Mouse (Mus musculus): ENCODE measurements around the gene Alk. TPM values are rescaled to one million over a fixed set of nuclear protein-coding genes. Genes with fewer than 3 reads are reported as not detected.
A peak's percentile ranks its signal among the peaks of the same experiment; 100 is the strongest.

Alk gene
- total RNA-seq, 4 experiments from 2014 or later: 7.2 to 8.0 (median 7.5) TPM

- no peak for DNase-seq (ENCODE audit: low spot score in 2 of 2)
Observed at GRCm38 (mm10) chr17:72401861-72402260, 202.6 kb downstream of the Alk start.

DNA sequence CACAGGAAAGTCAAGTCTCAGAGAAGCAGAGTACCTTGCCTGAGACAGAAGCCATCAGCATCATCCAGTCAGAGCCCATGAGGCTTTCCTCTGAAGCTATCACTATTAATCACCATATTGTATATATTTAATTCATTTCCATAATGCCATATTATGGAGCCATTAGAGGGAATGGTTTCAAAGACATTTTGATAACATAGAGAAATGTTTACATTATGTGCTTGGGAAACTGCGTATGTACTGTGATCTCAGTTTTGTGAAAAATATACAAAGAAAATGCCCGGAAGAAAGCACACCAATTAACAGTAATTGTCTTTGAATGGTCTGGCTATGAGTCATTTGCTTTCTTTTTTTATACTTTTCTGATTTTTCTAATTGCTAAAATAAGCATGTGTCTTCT, 203.1 kb downstream of the Alk start:
- no peak for DNase-seq (ENCODE audit: low spot score in 2 of 2)

DNA sequence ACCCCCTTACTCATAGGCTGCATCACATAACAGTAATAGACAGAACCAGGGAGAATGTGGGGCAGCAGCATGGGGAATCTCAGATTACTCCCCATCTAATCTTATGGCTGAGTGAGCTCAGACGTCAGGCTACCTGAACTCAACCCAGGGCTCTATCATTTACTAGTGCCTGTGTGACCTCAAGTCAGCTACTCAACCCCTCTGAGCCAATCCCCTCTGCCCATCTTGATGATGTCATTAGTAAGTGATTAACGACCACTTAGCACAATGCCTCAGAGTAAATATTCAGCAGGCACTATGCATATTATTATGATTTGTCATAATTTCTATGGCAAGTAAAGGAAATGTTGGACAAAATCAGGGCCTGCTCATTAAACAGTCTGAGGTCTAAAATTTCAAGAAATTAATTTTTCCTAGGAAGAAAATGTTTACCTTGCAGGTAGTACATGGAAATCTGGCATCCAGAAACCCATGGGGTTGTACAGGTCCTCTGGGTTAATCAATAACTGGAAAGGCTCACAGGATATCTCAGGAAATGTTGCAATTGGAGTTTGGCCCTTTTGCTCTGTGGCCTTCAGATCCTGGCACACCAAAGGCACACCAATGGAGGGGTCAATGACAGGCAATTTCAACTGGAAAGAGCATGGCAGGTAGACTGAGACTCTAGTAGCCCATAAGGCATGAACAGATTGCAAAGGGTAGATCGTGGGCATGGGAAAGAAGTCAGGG, 204.9 kb downstream of the Alk start:
- no peak for DNase-seq (ENCODE audit: low spot score in 2 of 2)

DNA sequence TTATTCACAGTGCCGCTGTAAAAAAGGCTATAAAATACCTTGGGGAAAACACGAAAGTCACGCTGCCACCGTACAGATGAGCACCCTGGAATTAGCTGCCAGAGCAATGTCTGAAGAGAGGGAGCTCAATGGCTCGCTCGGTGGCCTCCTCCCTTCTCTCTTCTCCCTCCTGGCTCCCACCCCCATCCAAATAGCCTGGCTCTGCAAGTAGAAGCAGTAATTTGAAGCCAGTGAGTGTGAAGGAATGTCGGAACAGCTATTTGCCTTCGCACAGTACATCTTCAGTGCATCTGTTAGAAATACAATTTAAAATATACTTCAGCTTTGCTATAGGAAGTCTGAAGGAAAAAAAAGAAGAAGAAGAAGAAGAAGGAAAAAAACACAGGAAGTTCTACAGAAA, 208.5 kb downstream of the Alk start:
- DNase-seq (ENCODE audit: low spot score in 2 of 2): no peak

DNA sequence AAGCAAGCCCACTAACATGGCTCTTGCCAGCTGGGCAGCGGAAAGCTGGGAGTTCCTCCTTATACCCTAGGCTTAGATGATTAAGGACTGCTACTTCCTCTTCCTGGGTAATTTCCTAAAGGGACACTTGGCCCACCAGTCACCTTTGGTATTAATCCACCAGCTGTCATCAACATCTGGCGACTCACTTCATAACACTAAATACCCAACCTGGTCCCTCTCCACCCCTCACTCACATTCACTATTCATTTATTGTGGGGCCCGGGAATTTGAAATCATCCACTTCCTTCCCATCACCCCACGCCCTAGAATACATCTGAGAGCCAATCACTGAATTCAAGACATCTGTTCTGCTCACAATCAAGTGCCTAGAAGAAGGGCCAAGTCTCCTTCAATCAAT, 235.4 kb downstream of the Alk start:
- DNase-seq (ENCODE audit: low spot score in 2 of 2): no peak

DNA sequence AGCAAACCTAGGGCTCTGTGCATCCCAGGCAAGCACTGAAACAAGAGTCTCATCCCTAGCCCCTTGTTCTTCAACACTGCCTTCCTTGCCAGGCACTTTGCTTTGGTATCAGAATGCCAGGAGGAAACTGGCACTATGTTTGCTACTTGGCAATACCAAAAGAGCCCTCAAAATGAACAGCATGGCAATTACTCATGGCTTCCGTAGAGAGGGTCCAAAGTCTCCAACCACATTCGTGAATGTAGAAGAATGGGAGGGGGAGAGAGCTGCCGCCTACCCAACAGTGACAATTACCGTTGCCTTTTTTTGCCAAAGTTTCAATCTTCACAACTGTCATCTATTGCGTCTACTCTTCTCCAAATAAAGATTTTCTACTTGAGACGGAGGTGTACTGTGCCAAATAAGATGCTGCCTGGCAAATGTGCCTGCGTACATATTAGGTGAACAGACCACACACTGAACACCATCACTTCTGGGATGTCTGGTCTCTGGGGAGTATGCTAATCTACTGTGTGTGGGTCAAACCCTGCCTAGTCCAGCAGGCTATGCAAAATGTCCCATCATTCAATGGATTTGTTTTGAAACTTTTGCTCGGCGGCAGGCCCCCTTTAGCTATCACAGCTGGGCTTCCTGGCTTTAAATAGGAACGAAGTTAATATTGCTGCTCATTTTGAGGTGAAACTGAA, 241.5 kb downstream of the Alk start:
- no peak for DNase-seq (ENCODE audit: low spot score in 2 of 2)

DNA sequence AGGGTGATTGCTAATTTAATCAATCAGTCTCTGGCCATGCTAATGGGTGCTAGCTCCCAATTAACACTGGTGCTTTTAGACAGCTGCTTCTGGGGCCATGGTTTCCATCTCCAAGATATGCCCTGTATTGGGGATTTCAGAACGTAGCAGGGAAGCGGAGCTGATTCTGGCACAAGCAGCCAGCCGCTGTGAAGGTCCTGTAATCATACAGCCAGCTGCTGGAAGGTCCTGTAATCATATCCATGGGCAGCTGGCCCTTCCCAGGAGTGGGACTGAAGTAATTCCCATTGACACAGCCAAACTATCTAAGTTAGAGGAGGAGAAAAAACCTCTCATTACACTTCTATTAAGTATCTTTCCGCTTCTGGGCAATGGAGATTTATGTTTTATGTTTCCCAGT, 242.5 kb downstream of the Alk start:
- DNase-seq (ENCODE audit: low spot score in 2 of 2): no peak

GRCm38 (mm10) chr17:72356759-72357302, 247.6 kb downstream of the Alk start:
- no peak for DNase-seq (ENCODE audit: low spot score in 2 of 2)

DNA sequence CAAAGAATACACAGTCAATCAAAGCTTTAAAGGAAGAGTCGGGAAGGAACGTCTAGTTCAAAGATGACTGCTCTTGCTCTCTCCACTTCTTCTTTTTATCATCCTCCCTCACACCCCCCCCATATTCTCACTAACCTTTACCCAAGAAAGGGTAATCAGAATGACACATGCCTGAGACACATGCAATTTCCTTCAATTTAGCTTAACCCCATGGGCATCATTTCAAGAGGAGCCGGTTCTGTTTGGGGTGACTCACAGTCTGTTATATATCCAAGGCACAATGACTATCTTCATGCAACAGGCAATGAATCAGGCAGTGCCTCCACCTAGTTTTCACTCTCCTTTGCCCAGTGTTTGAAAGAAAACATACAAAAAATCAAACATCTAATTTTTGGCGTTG, 265.0 kb downstream of the Alk start:
- DNase-seq (ENCODE audit: low spot score in 2 of 2): no peak

GRCm38 (mm10) chr17:72332909-72333308, 271.5 kb downstream of the Alk start:
- peak in 1 of 2 experiments; percentile 13 for DNase-seq (ENCODE audit: low spot score in 2 of 2)

DNA sequence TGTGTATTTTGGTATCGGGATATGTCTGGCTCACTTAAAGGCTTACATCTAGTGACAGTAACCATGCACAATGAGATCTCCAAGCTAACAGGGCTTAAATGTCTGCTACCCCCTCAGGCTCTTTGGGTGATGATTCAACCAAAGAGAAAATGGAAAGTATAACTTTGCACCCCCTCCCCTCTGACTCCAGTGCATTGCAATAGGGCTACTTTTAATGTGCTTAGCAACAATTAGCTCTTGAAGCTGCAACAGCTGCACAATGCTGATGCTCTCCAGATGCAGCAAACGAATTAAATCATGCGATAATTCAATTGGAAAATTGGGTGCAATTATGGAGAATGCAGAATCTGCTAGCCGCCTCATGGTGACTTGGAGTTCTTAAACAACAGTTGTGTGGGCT, 278.5 kb downstream of the Alk start:
- no peak for DNase-seq (ENCODE audit: low spot score in 2 of 2)

DNA sequence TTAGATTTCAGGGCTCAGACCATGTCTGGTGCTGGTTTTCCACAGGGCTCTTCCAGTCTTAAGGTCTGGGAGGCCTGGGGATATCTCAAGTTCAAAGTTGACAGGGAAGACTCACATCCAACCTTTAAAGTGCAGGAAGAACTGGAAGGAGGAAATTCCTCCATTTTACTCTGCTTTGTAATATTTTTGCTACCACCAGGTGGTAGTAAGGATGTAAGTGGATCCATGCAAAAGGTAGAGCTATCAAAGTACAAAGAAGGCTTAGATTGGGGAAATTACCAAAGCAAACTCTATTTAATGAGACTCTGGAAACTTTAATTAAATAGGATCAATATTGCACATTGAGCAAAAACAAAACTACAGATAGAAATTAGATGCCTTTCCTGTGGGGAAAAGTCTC, 284.9 kb downstream of the Alk start:
- no peak for DNase-seq (ENCODE audit: low spot score in 2 of 2)

GRCm38 (mm10) chr17:72299651-72300050, 304.8 kb downstream of the Alk start:
- DNase-seq (ENCODE audit: low spot score in 2 of 2): no peak

GRCm38 (mm10) chr17:72296349-72296748, 308.1 kb downstream of the Alk start:
- DNase-seq (ENCODE audit: low spot score in 2 of 2): no peak

DNA sequence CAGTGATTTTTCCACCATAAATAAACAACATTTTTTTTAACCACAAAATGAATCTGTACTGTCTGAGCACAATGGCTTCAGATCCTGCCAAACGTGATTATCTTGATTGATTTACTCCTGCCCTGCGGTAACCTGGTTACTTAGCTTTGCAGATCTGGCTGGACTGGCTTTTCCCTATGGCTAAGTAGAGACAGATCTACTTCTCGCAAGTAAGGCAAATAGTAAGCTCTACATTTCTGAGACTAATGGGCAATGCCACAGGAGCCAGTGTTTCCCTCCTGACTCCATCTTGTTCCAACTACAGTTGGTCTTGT, 311.2 kb downstream of the Alk start:
- DNase-seq (ENCODE audit: low spot score in 2 of 2): no peak

- DNase-seq (ENCODE audit: low spot score in 2 of 2): no peak
Observed at GRCm38 (mm10) chr17:72292444-72293266, 311.8 kb downstream of the Alk start.

DNA sequence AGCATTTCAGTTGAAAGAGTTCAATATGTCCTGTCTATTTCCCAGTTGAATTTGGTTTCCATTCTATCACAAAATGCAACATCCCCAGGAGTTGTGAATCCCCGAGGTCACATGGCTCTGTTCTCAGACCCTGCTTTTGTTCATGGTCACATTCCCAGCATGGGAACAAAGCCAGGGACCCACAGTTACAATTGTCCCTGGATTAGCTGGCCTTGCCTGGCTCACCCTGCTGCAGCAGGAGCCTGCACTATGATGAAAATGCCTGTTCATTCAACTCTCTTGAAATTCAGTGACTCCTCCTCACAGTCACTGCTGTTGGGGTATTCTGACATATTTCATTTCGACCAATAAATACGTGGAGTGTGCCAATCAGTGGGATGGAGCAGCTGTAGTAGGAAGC, 318.5 kb downstream of the Alk start:
- DNase-seq (ENCODE audit: low spot score in 2 of 2): peak in 1 of 2 experiments; percentile 12

DNA sequence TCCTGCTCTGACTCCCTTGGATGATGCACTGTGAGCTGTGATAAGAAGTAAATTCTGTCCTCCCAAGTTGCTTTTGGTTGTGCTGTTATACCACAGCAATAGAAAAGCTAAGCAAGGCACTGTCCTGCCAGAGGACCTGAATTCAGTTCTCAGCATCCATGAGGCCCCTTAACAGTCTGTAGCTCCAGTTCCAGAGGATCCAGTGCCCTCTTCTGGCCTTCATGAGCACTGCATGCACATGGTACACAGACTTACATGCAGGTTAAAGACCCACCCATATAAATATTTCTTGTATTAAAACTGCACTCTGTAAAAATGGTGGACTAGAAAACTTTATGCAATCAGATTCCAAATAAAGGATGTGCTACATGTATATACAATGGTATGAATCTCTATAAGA, 326.1 kb downstream of the Alk start:
- no peak for DNase-seq (ENCODE audit: low spot score in 2 of 2)

DNA sequence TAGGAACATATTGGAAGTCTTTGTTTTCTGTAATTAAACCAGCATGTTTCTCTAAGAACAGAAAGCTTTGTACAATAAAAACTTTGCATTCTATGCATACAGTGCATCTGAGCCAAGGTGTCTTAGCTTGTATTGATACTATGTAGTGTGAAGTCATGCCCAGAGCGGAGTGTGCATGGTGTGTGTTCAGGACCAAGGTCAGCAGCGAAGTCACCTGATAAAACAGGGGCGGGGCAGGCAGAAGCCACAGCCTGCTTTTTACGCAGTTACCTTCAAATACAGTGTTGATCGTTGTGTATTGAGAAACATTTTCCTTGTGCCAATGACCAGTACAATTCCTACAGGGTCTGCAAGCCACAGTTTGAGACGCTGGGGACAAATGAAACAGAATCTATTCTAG, 327.6 kb downstream of the Alk start:
- DNase-seq (ENCODE audit: low spot score in 2 of 2): no peak

GRCm38 (mm10) chr17:72275391-72275904, 329.0 kb downstream of the Alk start:
- DNase-seq (ENCODE audit: low spot score in 2 of 2): no peak

- no peak for DNase-seq (ENCODE audit: low spot score in 2 of 2)
Observed at GRCm38 (mm10) chr17:72274205-72274604, 330.2 kb downstream of the Alk start.

DNA sequence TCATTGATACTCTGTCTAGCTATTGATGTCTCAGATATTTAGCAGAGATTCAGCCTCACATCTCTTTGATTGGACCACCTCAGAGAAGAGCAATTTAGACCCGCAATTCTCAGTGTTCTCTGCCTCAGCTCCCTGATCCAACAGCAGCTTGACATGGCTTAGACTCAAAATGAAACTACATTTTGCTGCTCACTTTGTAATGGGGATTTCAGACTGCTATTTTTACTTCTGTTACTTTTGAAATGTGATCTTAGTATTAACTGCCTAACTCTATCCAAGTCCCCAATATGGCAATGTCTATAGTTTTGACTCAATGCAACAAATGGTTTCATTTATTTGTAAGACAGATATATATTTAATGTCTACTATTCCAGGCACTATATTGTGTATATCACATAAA, 332.8 kb downstream of the Alk start:
- no peak for DNase-seq (ENCODE audit: low spot score in 2 of 2)
